Mouse (Mus musculus): Measurements from ENCODE around the gene Gm9913.

GRCm38 (mm10) chr2:125471721-125472120 is 33.2 kb upstream of the Gm9913 start:
- TF ChIP-seq CTCF (conservative IDR thresholded peaks at IDR 0.05; ENCODE audit: insufficient read depth, insufficient read length, low read depth, low read length) (no peak), POLR2A (IDR thresholded peaks at IDR 0.05; ENCODE audit: low read depth, low read length) (no peak)
